Mouse (Mus musculus) brain, adult 2 months (tissue): ENCODE measurements at regions not wholly inside any gene's neighbourhood (a gene's known extent, or its start where the extent isn't known, plus 50 kb on each side); places are given as distances from the start of the nearest gene placed in this dataset.
"Not testable (repeated sequence)": the region's sequence is repeated elsewhere in the genome, so short reads cannot be mapped to it uniquely, and the experiment has no call there.

Experiments
- DNase-seq: peaks from one replicate; pipeline ENCODE4 v3.0.0; 2011; ENCODE audit warnings: low read depth, low spot score

GRCm38 (mm10) chr6:3201507-3201906, 197.9 kb downstream of the Samd9l start:
- DNase-seq: not testable (repeated sequence)

GRCm38 (mm10) chr6:3201107-3201506, 198.3 kb downstream of the Samd9l start:
- no peak for DNase-seq

- peak; percentile 84 for DNase-seq
These were observed 198.8 kb downstream of the Samd9l start for GRCm38 (mm10) chr6:3200586-3200985.

- not testable (repeated sequence) for DNase-seq
These were observed 206.9 kb downstream of the Samd9l start for GRCm38 (mm10) chr6:3192424-3192820.

- not testable (repeated sequence) for DNase-seq
These were observed 207.5 kb downstream of the Samd9l start for GRCm38 (mm10) chr6:3191695-3192423.

GRCm38 (mm10) chr6:3183819-3184199, 215.6 kb downstream of the Samd9l start:
- peak; percentile 51 for DNase-seq

GRCm38 (mm10) chr6:3182889-3183818, 216.2 kb downstream of the Samd9l start:
- DNase-seq: peak; percentile 45

- DNase-seq: not testable (repeated sequence)
These were observed 216.9 kb downstream of the Samd9l start for GRCm38 (mm10) chr6:3182424-3182841.

- not testable (repeated sequence) for DNase-seq
These were observed 219.6 kb downstream of the Samd9l start for GRCm38 (mm10) chr6:3179603-3180348.

GRCm38 (mm10) chr6:3169479-3169878, 229.9 kb downstream of the Samd9l start:
- DNase-seq: not testable (repeated sequence)

GRCm38 (mm10) chr6:3166149-3166548, 233.2 kb downstream of the Samd9l start:
- DNase-seq: not testable (repeated sequence)

GRCm38 (mm10) chr6:3151901-3152300, 247.5 kb downstream of the Samd9l start:
- not testable (repeated sequence) for DNase-seq

GRCm38 (mm10) chr6:3137823-3138222, 261.5 kb downstream of the Samd9l start:
- not testable (repeated sequence) for DNase-seq

- DNase-seq: not testable (repeated sequence)
These were observed 265.6 kb downstream of the Samd9l start for GRCm38 (mm10) chr6:3133763-3134162.

- not testable (repeated sequence) for DNase-seq
These were observed 283.1 kb downstream of the Samd9l start for GRCm38 (mm10) chr6:3116296-3116695.
